Mouse (Mus musculus) thymus, adult 2 months (tissue): ENCODE data around the gene Shh.

Experiments used
- CTCF ChIP-seq: fragments of 200-500 bp; IDR thresholded peaks from 2 replicates; pipeline ENCODE4 v1.5.1; 2012; ENCODE audit warnings: mild to moderate bottlenecking, control low read depth, low read length, moderate library complexity, borderline replicate concordance; ENCODE audit not compliant: control insufficient read depth, poor library complexity, insufficient read depth; ENCODE audit errors: extremely low read depth
- POLR2A ChIP-seq: fragments of 200-500 bp; IDR thresholded peaks from 2 replicates; pipeline ENCODE4 v1.6.1; 2012; ENCODE audit warnings: mild to moderate bottlenecking, low read length, control low read depth, moderate library complexity; ENCODE audit not compliant: control insufficient read depth, poor library complexity, insufficient read depth; ENCODE audit errors: extremely low read depth

DNA sequence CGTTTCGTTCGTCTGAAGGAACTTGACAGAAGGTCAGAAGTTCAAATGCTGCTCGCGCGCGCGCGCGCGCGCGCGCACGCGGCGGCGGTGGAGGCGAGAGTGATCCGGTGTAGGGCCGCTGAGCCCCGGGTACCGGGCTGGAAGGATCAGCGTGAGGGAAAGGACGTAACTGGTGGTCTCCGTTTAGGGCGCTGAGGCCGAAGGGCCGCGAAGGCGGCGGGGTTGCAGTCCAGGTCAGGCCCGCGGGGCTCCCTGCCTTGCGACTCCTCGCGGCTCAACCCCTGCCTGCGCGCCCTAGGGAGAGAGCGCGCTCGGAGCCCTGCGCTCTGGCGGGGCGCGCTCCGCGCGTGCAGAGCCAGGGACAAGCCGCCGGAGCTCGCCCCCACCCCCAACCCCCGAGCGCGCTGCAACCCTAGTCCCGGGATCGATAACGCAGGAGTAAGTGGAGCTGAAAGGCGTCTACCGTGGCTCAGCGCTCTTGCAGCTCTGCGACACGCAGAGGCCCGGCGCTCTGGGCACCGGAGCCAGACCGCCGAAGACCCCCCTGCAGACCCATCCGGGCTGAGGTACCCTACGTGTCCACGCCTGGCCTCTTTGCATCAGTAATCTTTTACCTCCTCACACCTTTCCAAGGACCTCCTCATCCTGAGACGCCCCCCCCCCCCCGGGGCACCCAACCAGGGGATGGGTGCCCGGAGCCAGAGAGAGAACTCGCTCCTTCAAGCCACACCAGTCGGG, 2.5 kb downstream of the Shh start:
- TF ChIP-seq POLR2A (no peak), CTCF (no peak)
